Mouse (Mus musculus): ENCODE measurements around the gene B9d2. TPM values are rescaled to one million over a fixed set of nuclear protein-coding genes. Genes with fewer than 3 reads are reported as not detected.
A peak's percentile ranks its signal among the peaks of the same experiment; 100 is the strongest.

The B9d2 gene
- 35.6 and 41.3 TPM in 2 replicates for polyA plus RNA-seq (2015; fragmentation: Nextera tagmentation; extraction: Ambion mirVana)

DNA sequence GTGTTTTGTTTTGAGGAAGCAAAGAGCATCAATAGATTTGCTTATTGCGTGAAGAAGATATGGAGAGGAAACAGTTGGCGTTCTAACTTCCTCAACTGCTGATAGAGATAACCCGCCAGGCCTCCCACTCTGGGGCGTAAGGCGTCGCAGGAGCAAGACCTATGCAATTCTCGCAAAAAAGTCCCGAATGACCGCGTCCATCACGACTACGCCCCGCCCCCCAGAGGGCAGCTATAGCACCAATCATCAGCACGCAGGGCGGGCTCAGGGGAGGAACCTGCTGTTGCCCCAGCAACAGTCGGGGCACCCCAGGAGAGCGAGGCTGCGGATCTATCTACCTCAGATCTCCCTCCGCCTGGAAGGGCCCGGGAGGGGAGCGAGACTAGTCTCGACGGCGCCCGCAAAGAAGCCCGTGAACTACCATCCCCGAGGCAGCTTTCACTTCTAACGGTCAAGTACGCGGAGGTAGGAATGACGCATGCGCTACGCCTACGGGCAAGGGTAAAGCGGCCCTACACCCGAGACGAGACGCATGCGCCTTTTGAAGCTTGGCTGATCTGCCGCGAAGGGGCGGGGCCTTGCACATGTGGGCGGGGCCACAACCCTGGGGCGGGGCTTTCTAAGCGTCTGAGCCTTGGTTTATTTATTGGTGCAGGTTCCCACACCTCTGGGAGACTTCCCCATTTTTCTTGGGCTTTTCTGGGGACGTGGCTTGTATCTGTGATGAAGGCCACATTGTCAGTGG lies at the start of gene B9d2:
Gene B9d2 (plus strand): TSS at position 267 of the 745 bp plus-strand sequence.
- WGBS, result under 1% methylated on average over 46 of the region's 46 CpGs

GRCm38 (mm10) chr7:25632679-25633078 lies 47.9 kb upstream of the B9d2 start:
- Histone ChIP-seq H3K4me3 (replicated peaks; ENCODE audit: low read length) (no peak overlapping the region), H3K4me1 (replicated peaks; ENCODE audit: control insufficient read depth, insufficient read depth, low read length) (no peaks in the 10 kb centered on the region), H3K36me3 (ENCODE audit: control insufficient read depth, insufficient read depth) (peaks cover 22% of the 10 kb centered on the region), H3K9ac (replicated peaks; ENCODE audit: low read depth, low read length) (no peak overlapping the region), H3K27ac (ENCODE audit: low read length) (no peak overlapping the region), H3K27me3 (replicated peaks; ENCODE audit: control insufficient read depth, insufficient read depth, low read length) (peaks cover 9% of the 10 kb centered on the region), H3K4me2 (ENCODE audit: low read length) (no peak overlapping the region), H3K9me3 (ENCODE audit: control insufficient read depth, low read length) (no peaks in the 10 kb centered on the region)
- 96% methylated on average over 5 of the region's 5 CpGs for WGBS
- no peak for ATAC-seq

More for the DNA sequence above, at the start of gene B9d2:
- Histone ChIP-seq H3K36me3 (ENCODE audit: control insufficient read depth, insufficient read depth) (no peaks in the 10 kb centered on the region), H3K4me2 (ENCODE audit: low read length) (peak within 1 kb of the TSS; percentile 57), H3K9ac (replicated peaks; ENCODE audit: low read depth, low read length) (peak within 1 kb of the TSS; percentile 60), H3K9me3 (ENCODE audit: control insufficient read depth, low read length) (no peaks in the 10 kb centered on the region), H3K4me1 (replicated peaks; ENCODE audit: control insufficient read depth, insufficient read depth, low read length) (peaks cover 19% of the 10 kb centered on the region), H3K4me3 (replicated peaks; ENCODE audit: low read length) (peak within 1 kb of the TSS; percentile 51), H3K27ac (ENCODE audit: low read length) (peak within 1 kb of the TSS; percentile 87), H3K27me3 (replicated peaks; ENCODE audit: control insufficient read depth, insufficient read depth, low read length) (peaks cover 4% of the 10 kb centered on the region)
- ATAC-seq, result peak; percentile 90

- H3K36me3 ChIP-seq (ENCODE audit: control insufficient read depth, insufficient read depth), result peaks cover 13% of the 10 kb centered on the region
- 79% methylated on average over 3 of the region's 3 CpGs for WGBS
Observed at GRCm38 (mm10) chr7:25636373-25636772, 44.2 kb upstream of the B9d2 start.

GRCm38 (mm10) chr7:25637099-25637498 lies 43.5 kb upstream of the B9d2 start:
- peaks cover 4% of the 10 kb centered on the region for H3K4me1 ChIP-seq (replicated peaks; ENCODE audit: control insufficient read depth, insufficient read depth, low read length)
- no peak overlapping the region for H3K9ac ChIP-seq (replicated peaks; ENCODE audit: low read depth, low read length)
- peaks cover 13% of the 10 kb centered on the region for H3K36me3 ChIP-seq (ENCODE audit: control insufficient read depth, insufficient read depth)
- ATAC-seq, result no peak
- WGBS, result 92% methylated on average over 5 of the region's 5 CpGs
- H3K27me3 ChIP-seq (replicated peaks; ENCODE audit: control insufficient read depth, insufficient read depth, low read length), result no peaks in the 10 kb centered on the region
- H3K9me3 ChIP-seq (ENCODE audit: control insufficient read depth, low read length), result no peaks in the 10 kb centered on the region
- H3K4me2 ChIP-seq (ENCODE audit: low read length), result no peak overlapping the region
- no peak overlapping the region for H3K27ac ChIP-seq (ENCODE audit: low read length)
- H3K4me3 ChIP-seq (replicated peaks; ENCODE audit: low read length), result no peak overlapping the region

More at GRCm38 (mm10) chr7:25636373-25636772, 44.2 kb upstream of the B9d2 start:
- no peak overlapping the region for H3K4me2 ChIP-seq (ENCODE audit: low read length)
- no peak overlapping the region for H3K4me3 ChIP-seq (replicated peaks; ENCODE audit: low read length)
- H3K27ac ChIP-seq (ENCODE audit: low read length), result no peak overlapping the region
- no peak overlapping the region for H3K9ac ChIP-seq (replicated peaks; ENCODE audit: low read depth, low read length)
- no peaks in the 10 kb centered on the region for H3K9me3 ChIP-seq (ENCODE audit: control insufficient read depth, low read length)
- no peak for ATAC-seq
- peaks cover 4% of the 10 kb centered on the region for H3K4me1 ChIP-seq (replicated peaks; ENCODE audit: control insufficient read depth, insufficient read depth, low read length)
- H3K27me3 ChIP-seq (replicated peaks; ENCODE audit: control insufficient read depth, insufficient read depth, low read length), result no peaks in the 10 kb centered on the region

DNA sequence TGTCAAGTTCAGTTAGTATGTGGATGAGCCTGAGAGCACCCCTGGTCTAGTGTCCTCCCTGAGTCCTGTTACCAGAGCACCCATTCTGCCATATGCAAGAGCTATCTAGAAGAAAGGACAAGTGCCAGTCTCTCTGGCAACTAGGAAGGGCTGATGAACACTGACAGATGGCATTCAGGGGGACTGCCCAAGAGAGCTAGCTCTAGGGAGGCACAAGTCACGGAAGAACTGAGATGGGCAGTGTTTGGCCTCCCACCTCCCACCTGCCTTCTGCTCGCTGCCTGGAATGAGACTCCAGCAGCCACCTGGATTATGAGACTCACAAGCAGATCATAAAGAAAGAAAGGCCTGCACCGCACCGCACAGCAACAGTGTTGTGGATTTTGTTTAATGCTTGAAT lies 40.8 kb upstream of the B9d2 start:
- 74% methylated on average over 4 of the region's 4 CpGs for WGBS
- 0 out of 2 replicates have a peak, but pooled peaks cover 5% of the 10 kb centered on the region for H3K36me3 ChIP-seq (ENCODE audit: control insufficient read depth, insufficient read depth)
- H3K9ac ChIP-seq (replicated peaks; ENCODE audit: low read depth, low read length), result no peak overlapping the region
- no peak; the same call in 1 of the 2 replicates for ATAC-seq
- H3K27me3 ChIP-seq (replicated peaks; ENCODE audit: control insufficient read depth, insufficient read depth, low read length), result no peaks in the 10 kb centered on the region
- H3K4me3 ChIP-seq (replicated peaks; ENCODE audit: low read length), result no peak overlapping the region
- no peak overlapping the region for H3K4me2 ChIP-seq (ENCODE audit: low read length)
- no peak overlapping the region for H3K27ac ChIP-seq (ENCODE audit: low read length)
- H3K9me3 ChIP-seq (ENCODE audit: control insufficient read depth, low read length), result no peaks in the 10 kb centered on the region
- H3K4me1 ChIP-seq (replicated peaks; ENCODE audit: control insufficient read depth, insufficient read depth, low read length), result peaks cover 4% of the 10 kb centered on the region

GRCm38 (mm10) chr7:25644136-25644535 lies 36.4 kb upstream of the B9d2 start:
- Histone ChIP-seq H3K4me1 (replicated peaks; ENCODE audit: control insufficient read depth, insufficient read depth, low read length) (peaks cover 4% of the 10 kb centered on the region), H3K36me3 (ENCODE audit: control insufficient read depth, insufficient read depth) (peaks cover 3% of the 10 kb centered on the region; the same call in 1 of the 2 replicates), H3K4me3 (replicated peaks; ENCODE audit: low read length) (no peak overlapping the region), H3K4me2 (ENCODE audit: low read length) (no peak overlapping the region), H3K27ac (ENCODE audit: low read length) (no peak overlapping the region), H3K9ac (replicated peaks; ENCODE audit: low read depth, low read length) (no peak overlapping the region), H3K9me3 (ENCODE audit: control insufficient read depth, low read length) (no peaks in the 10 kb centered on the region), H3K27me3 (replicated peaks; ENCODE audit: control insufficient read depth, insufficient read depth, low read length) (no peaks in the 10 kb centered on the region)
- WGBS, result 80% methylated on average over 10 of the region's 10 CpGs
- ATAC-seq, result no peak

DNA sequence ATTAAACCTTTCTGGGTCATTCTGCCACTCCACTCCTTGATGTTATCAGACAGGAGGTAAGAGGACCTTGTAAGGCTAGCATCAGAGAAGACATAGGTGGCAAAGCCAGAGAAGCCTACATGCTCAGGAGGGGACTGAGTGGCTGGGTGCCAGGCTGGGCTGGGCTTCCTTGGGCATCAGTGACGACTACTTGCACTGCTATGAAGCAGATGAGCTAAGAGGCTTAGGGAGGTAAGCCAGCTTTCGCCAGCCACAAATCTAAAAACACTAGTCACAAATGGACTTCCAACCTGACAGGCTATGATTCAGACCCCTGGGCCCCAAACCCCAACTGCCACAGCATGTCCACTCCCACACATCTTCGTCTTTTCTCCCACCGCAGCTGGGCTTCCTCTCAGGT lies 35.9 kb upstream of the B9d2 start:
- 72% methylated on average over 4 of the region's 4 CpGs for WGBS
- H3K27ac ChIP-seq (ENCODE audit: low read length), result no peak overlapping the region
- H3K27me3 ChIP-seq (replicated peaks; ENCODE audit: control insufficient read depth, insufficient read depth, low read length), result no peaks in the 10 kb centered on the region
- peaks cover 3% of the 10 kb centered on the region; the same call in 1 of the 2 replicates for H3K36me3 ChIP-seq (ENCODE audit: control insufficient read depth, insufficient read depth)
- H3K4me2 ChIP-seq (ENCODE audit: low read length), result no peak overlapping the region
- H3K9me3 ChIP-seq (ENCODE audit: control insufficient read depth, low read length), result no peaks in the 10 kb centered on the region
- no peak overlapping the region for H3K4me3 ChIP-seq (replicated peaks; ENCODE audit: low read length)
- no peak for ATAC-seq
- no peak overlapping the region for H3K9ac ChIP-seq (replicated peaks; ENCODE audit: low read depth, low read length)
- H3K4me1 ChIP-seq (replicated peaks; ENCODE audit: control insufficient read depth, insufficient read depth, low read length), result peaks cover 3% of the 10 kb centered on the region

- no peaks in the 10 kb centered on the region for H3K4me1 ChIP-seq (replicated peaks; ENCODE audit: control insufficient read depth, insufficient read depth, low read length)
- no peak overlapping the region for H3K4me2 ChIP-seq (ENCODE audit: low read length)
- 31% methylated on average over 14 of the region's 14 CpGs for WGBS
- no peak overlapping the region for H3K4me3 ChIP-seq (replicated peaks; ENCODE audit: low read length)
- no peak for ATAC-seq
- peaks cover 3% of the 10 kb centered on the region; the same call in 1 of the 2 replicates for H3K36me3 ChIP-seq (ENCODE audit: control insufficient read depth, insufficient read depth)
- no peak overlapping the region for H3K9ac ChIP-seq (replicated peaks; ENCODE audit: low read depth, low read length)
- H3K27me3 ChIP-seq (replicated peaks; ENCODE audit: control insufficient read depth, insufficient read depth, low read length), result no peaks in the 10 kb centered on the region
- H3K9me3 ChIP-seq (ENCODE audit: control insufficient read depth, low read length), result no peaks in the 10 kb centered on the region
- H3K27ac ChIP-seq (ENCODE audit: low read length), result no peak overlapping the region
Observed at GRCm38 (mm10) chr7:25645074-25645473, 35.5 kb upstream of the B9d2 start.

DNA sequence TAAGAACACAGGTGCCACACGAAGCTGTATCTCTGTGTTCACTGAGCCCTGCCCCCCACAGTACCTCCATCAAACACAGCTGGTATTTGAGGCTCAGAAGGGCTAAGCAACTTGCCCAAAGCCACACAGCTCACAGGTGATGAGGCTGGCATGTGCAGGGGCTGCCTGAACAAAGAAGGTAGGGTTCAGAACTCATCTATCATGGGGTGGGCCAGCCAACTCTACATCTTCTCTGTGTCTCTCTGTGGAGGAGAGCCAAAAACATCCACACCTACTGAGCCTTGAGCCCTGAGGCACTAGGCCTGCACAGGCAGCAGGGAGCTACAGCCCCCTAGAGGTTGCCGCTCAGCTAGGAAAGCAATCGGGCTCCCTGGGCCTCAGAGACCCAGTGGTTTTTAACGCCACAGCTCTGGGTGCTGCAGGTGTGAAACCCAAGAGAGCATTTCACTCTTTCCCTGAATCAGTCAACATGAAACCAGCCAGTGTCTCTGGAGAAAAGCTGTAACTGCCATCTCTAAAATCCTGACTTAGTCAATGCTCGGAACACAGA lies 32.9 kb upstream of the B9d2 start:
- H3K4me1 ChIP-seq (replicated peaks; ENCODE audit: control insufficient read depth, insufficient read depth, low read length), result no peaks in the 10 kb centered on the region
- no peaks in the 10 kb centered on the region for H3K27me3 ChIP-seq (replicated peaks; ENCODE audit: control insufficient read depth, insufficient read depth, low read length)
- H3K9ac ChIP-seq (replicated peaks; ENCODE audit: low read depth, low read length), result no peak overlapping the region
- no peak overlapping the region for H3K27ac ChIP-seq (ENCODE audit: low read length)
- peaks cover 3% of the 10 kb centered on the region; the same call in 1 of the 2 replicates for H3K36me3 ChIP-seq (ENCODE audit: control insufficient read depth, insufficient read depth)
- ATAC-seq, result no peak
- no peak overlapping the region for H3K4me3 ChIP-seq (replicated peaks; ENCODE audit: low read length)
- no peak overlapping the region for H3K4me2 ChIP-seq (ENCODE audit: low read length)
- no peaks in the 10 kb centered on the region for H3K9me3 ChIP-seq (ENCODE audit: control insufficient read depth, low read length)
- whole genome bisulfite sequencing, result 62% methylated on average over 5 of the region's 5 CpGs
